Comparison of ENCODE assay signal across 8 mouse cellular contexts in genomic region chr8:119297752-119298151, GRCm38 (mm10). TPM values are rescaled to one million over a fixed set of nuclear protein-coding genes. Genes with fewer than 3 reads are reported as not detected.
DNase-seq lines count a peak whose midpoint lies in the region; ATAC-seq and TF ChIP-seq lines count a peak whose summit lies in the region.
"Not testable (repeated sequence)": the region's sequence is repeated elsewhere in the genome, so short reads cannot be mapped to it uniquely, and the experiment has no call there.

No protein-coding gene starts in this region.

- H3K4me1 ChIP-seq in MEL (ENCODE audit: control insufficient read depth in 1 of 2, insufficient read depth in 2 of 2, low read length in 2 of 2); embryonic facial prominence, embryonic 11.5 days (ENCODE audit: control insufficient read depth, insufficient read depth, low read length); hindbrain, embryonic 10.5 days (replicated peaks): not testable (repeated sequence)

- DNase-seq in MEL (ENCODE audit: low read depth, low spot score) = peak; percentile 24
- peak; percentile 10 for DNase-seq in c-Kit-positive CD71-positive TER-119-negative erythroid progenitor cells, embryonic 14.5 days (ENCODE audit: low read depth)
- peak; percentile 40 for DNase-seq in embryonic facial prominence, embryonic 11.5 days (ENCODE audit: low spot score)
- peak; percentile 30 for DNase-seq in hindbrain, embryonic 10.5 days (ENCODE audit: low spot score)
- DNase-seq in layer of hippocampus, postnatal 10 days (ENCODE audit: low spot score in 2 of 2) = peak; percentile 68 to 72
- peak; percentile 40 for DNase-seq in lung, postnatal 14 days
- peak; percentile 55 for DNase-seq in retina, embryonic 14.5 days (ENCODE audit: low spot score)
- peak; percentile 53 for DNase-seq in thymus, postnatal 4 days

- WGBS in embryonic facial prominence, embryonic 11.5 days = 34% methylated on average over 3 of the region's 3 CpGs
- WGBS in hindbrain, embryonic 10.5 days = 32% methylated on average over 3 of the region's 3 CpGs

- peak; percentile 54 for TF ChIP-seq RAD21 in MEL (IDR thresholded peaks at IDR 0.05; ENCODE audit: low read depth, low read length)

- H3K36me3 ChIP-seq in MEL (ENCODE audit: control insufficient read depth in 1 of 2, insufficient read depth in 2 of 2, low read length in 2 of 2); embryonic facial prominence, embryonic 11.5 days (replicated peaks; ENCODE audit: control insufficient read depth, insufficient read depth, low read depth, low read length); hindbrain, embryonic 10.5 days: not testable (repeated sequence)

- peak; percentile 53 to 89 (median 63); a peak in 5 of 6 replicates for TF ChIP-seq CTCF in MEL (IDR thresholded peaks at IDR 0.05 in 2 of 3, conservative IDR thresholded peaks at IDR 0.05 in 1 of 3; ENCODE audit: control insufficient read depth in 1 of 3, insufficient read depth in 1 of 3, low read depth in 2 of 3, low read length in 3 of 3, poor library complexity in 1 of 3, severe bottlenecking in 1 of 3)

- not testable (repeated sequence) for H3K27me3 ChIP-seq in MEL (ENCODE audit: control insufficient read depth in 1 of 2, insufficient read depth in 2 of 2, low read length in 2 of 2); embryonic facial prominence, embryonic 11.5 days (ENCODE audit: control insufficient read depth, insufficient read depth, low read length); hindbrain, embryonic 10.5 days (ENCODE audit: insufficient read depth, poor library complexity, severe bottlenecking)

- not testable (repeated sequence) for TF ChIP-seq POLR2A in MEL (IDR thresholded peaks at IDR 0.05; ENCODE audit: control insufficient read depth in 1 of 2, insufficient read depth in 1 of 2, low read depth in 1 of 2, low read length in 2 of 2, poor library complexity in 1 of 2)

- not testable (repeated sequence) for H3K9ac ChIP-seq in MEL (ENCODE audit: control insufficient read depth, low read depth, low read length, poor library complexity, severe bottlenecking); embryonic facial prominence, embryonic 11.5 days (replicated peaks; ENCODE audit: low read length)

- H3K4me2 ChIP-seq in embryonic facial prominence, embryonic 11.5 days (ENCODE audit: low read depth, low read length) = not testable (repeated sequence)

- H3K27ac ChIP-seq in MEL (ENCODE audit: control insufficient read depth, low read depth, low read length); embryonic facial prominence, embryonic 11.5 days (replicated peaks; ENCODE audit: low read depth, low read length); hindbrain, embryonic 10.5 days: not testable (repeated sequence)

- not testable (repeated sequence) for TF ChIP-seq EP300 in MEL (IDR thresholded peaks at IDR 0.05; ENCODE audit: low read depth in 1 of 2, low read length in 2 of 2)

- H3K4me3 ChIP-seq in MEL (ENCODE audit: control insufficient read depth in 1 of 2, insufficient read depth in 1 of 2, low read depth in 2 of 2, low read length in 2 of 2); embryonic facial prominence, embryonic 11.5 days (ENCODE audit: low read depth, low read length); hindbrain, embryonic 10.5 days: not testable (repeated sequence)

- not testable (repeated sequence) for H3K79me2 ChIP-seq in MEL (ENCODE audit: control insufficient read depth, insufficient read depth, low read length, poor library complexity)

- ATAC-seq in embryonic facial prominence, embryonic 11.5 days (replicated peaks; ENCODE audit: insufficient number of reproducible peaks, low FRiP score, low TSS enrichment, low read depth) = not testable (repeated sequence)

- not testable (repeated sequence) for H3K9me3 ChIP-seq in MEL (replicated peaks; ENCODE audit: insufficient read depth, low read length); embryonic facial prominence, embryonic 11.5 days (replicated peaks; ENCODE audit: control insufficient read depth, low read length)
- peaks cover 20% of the 10 kb centered on the region for H3K9me3 ChIP-seq in hindbrain, embryonic 10.5 days

TF ChIP-seq in MEL, 35 proteins besides CTCF, POLR2A, EP300 and RAD21:
- peak; percentile 30 for TF ChIP-seq SMC3 (IDR thresholded peaks at IDR 0.05; ENCODE audit: low read depth, low read length)
TF ChIP-seq in MEL: peak in this region for 1; not testable (repeated sequence) for 34.

RNA-seq across cellular contexts. Expression of gene Hsbp1, which starts 46.5 kb away (rescaled TPM):
- total RNA-seq in MEL (2012; rRNA removed) = 91.8 and 109 TPM in 2 replicates
- polyA plus RNA-seq in MEL (2012; ENCODE audit: insufficient read depth in 1 of 2, insufficient read length in 2 of 2, low read depth in 1 of 2, low replicate concordance in 2 of 2, missing spikeins in 1 of 2) = 100 to 1,000 TPM in 1 of 2 experiments, not detected in 1; 128 TPM
- polyA plus RNA-seq in embryonic facial prominence, embryonic 11.5 days (2014; fragmentation: Nextera tagmentation; extraction: Ambion mirVana) = 311 and 315 TPM in 2 replicates
- polyA plus RNA-seq in hindbrain, embryonic 10.5 days (2016; fragmentation: Nextera tagmentation; extraction: Ambion mirVana) = 280 and 364 TPM in 2 replicates
- total RNA-seq in layer of hippocampus, postnatal 10 days (2021) = 100 to 1,000 TPM; 561 to 593 TPM

Comparison
In these comparisons a context has a peak if more than half of its experiments do, and no peak if none do; other contexts are left out.
1. DNase-seq: peak in every context shown above with its lines; median percentile 70 in layer of hippocampus, postnatal 10 days; 55 in retina, embryonic 14.5 days; 53 in thymus, postnatal 4 days; 40 in embryonic facial prominence, embryonic 11.5 days; 40 in lung, postnatal 14 days; 30 in hindbrain, embryonic 10.5 days; 24 in MEL; 10 in c-Kit-positive CD71-positive TER-119-negative erythroid progenitor cells, embryonic 14.5 days.